Mouse (Mus musculus) forebrain, embryonic 16.5 days (tissue): ENCODE results near the gene Gm4836. TPM values are rescaled to one million over a fixed set of nuclear protein-coding genes. Genes with fewer than 3 reads are reported as not detected.
"Not testable (repeated sequence)": the region's sequence is repeated elsewhere in the genome, so short reads cannot be mapped to it uniquely, and the experiment has no call there.

Source experiments
- ATAC-seq: fragments of 200-750 bp; cut with Nextera tagmentation; 2 replicates; pipeline ENCODE4 v1.8.0; 2017; ENCODE audit warnings: mild to moderate bottlenecking, moderate library complexity
- H3K27ac ChIP-seq: fragments of 300-500 bp; sonication (generic); 2 replicates; pipeline ENCODE4 v1.5.1; 2014; ENCODE audit warnings: low read length, control low read depth
- H3K27me3 ChIP-seq: fragments of 300-500 bp; sonication (generic); replicated peaks from 2 replicates; pipeline ENCODE4 v1.6.1; 2014; ENCODE audit warnings: low read length; ENCODE audit not compliant: control insufficient read depth, insufficient read depth
- H3K36me3 ChIP-seq: fragments of 300-500 bp; sonication (generic); 2 replicates; pipeline ENCODE4 v1.6.1; 2014; ENCODE audit not compliant: control insufficient read depth, insufficient read depth
- H3K4me1 ChIP-seq: fragments of 300-500 bp; sonication (generic); replicated peaks from 2 replicates; pipeline ENCODE4 v1.6.1; 2014; ENCODE audit warnings: low read length; ENCODE audit not compliant: control insufficient read depth, insufficient read depth
- H3K4me2 ChIP-seq: fragments of 300-500 bp; sonication (generic); 2 replicates; pipeline ENCODE4 v1.6.1; 2014; ENCODE audit warnings: mild to moderate bottlenecking, low read length, control low read depth
- H3K4me3 ChIP-seq: fragments of 300-500 bp; sonication (generic); replicated peaks from 2 replicates; pipeline ENCODE4 v1.5.1; 2014; ENCODE audit warnings: mild to moderate bottlenecking, low read length, control low read depth
- H3K9ac ChIP-seq: fragments of 300-500 bp; sonication (generic); replicated peaks from 2 replicates; pipeline ENCODE4 v1.6.1; 2014; ENCODE audit warnings: low read depth, low read length, control low read depth
- H3K9me3 ChIP-seq: fragments of 300-500 bp; sonication (generic); 2 replicates; pipeline ENCODE4 v1.6.1; 2016; ENCODE audit warnings: low read length; ENCODE audit not compliant: control insufficient read depth
- WGBS: fragments of 180-500 bp; shearing (Covaris S2); extraction: QIAGEN DNeasy Blood & Tissue Kit; methylation state at CpG from one replicate; pipeline ENCODE4 v1.1.7; 2014; 5-methylcytosine and 5-hydroxymethylcytosine counted together
- polyA plus RNA-seq: library from polyadenylated mRNA; unstranded; fragments of >200 nt; fragmentation: Nextera tagmentation; extraction: Ambion mirVana; gene quantifications from 2 replicates; pipeline ENCODE4 v1.2.1, GENCODE M21; 2015

The Gm4836 gene
- polyA plus RNA-seq: not detected in 2 replicates

- H3K36me3 ChIP-seq, ATAC-seq, H3K27me3 ChIP-seq, H3K9ac ChIP-seq, H3K9me3 ChIP-seq, H3K4me3 ChIP-seq, H3K27ac ChIP-seq, H3K4me2 ChIP-seq, H3K4me1 ChIP-seq: not testable (repeated sequence)
- WGBS: no CpG with 5 or more reads among the region's 6 CpGs
Measured at GRCm38 (mm10) chrX:28293532-28293931, at the start of gene Gm4836. Gm4836 (minus strand) TSS chrX:28293632.
